Mouse (Mus musculus) thymus, adult 18-20 months (tissue): ENCODE data around the gene Npff.

Experiments used
- DNase-seq, 2 experiments: peaks; one replicate each; pipeline ENCODE4 v3.0.0; 2022; ENCODE audit warnings: mixed read lengths in 2 of 2

Npff gene

DNA sequence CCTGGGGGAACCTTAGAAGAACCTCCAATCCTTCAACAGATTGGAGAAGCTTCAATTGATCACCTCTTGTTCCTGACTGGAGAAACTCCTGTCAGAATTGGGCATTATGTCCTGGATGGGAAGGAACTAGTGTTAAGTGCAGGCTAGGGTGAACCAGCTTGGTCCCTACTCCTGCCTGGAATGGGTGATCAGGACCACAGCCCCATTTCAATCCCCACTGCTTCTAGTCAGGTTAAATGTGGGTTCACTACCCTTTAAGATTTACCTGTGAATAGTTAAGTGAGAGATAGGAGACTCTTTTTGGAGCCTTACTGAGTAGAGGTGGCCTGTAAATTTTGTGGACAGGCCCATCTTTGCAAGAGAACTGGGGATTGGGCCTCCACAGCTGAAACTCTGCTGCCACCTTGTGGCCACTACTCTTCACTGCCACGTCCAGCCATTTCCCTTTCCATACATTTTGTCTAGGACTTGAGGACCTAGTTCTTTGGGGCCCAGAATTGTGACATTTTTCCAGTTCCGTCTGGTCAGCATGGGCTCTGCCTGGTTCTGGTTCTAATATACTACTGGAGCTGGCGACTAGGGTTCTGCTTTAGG, at the start of gene Npff:
Gene Npff, minus strand, starts transcription at position 51 of the 594 bp plus-strand sequence.
- DNase-seq, result peak in 1 of 2 experiments; percentile 58

DNA sequence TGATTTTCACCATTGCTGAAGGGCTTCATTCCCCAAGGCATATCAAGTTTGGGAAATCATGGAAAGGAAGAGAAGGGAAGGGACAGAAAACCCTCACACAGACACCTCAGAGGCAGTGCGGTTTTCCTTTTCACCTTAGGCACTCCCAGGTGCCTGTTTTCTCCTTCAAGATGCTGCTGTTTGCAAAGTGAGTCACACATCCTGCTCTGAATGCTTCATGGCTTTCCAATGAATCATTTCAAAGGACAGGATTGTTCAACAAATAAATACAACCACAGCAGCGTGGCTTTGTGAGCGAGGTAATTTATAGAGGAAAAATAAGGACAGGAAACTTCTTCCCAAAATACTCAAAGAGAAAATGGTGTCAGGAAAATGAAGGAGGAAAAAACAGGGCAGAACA, 47.3 kb upstream of the Npff start:
- no peak for DNase-seq

DNA sequence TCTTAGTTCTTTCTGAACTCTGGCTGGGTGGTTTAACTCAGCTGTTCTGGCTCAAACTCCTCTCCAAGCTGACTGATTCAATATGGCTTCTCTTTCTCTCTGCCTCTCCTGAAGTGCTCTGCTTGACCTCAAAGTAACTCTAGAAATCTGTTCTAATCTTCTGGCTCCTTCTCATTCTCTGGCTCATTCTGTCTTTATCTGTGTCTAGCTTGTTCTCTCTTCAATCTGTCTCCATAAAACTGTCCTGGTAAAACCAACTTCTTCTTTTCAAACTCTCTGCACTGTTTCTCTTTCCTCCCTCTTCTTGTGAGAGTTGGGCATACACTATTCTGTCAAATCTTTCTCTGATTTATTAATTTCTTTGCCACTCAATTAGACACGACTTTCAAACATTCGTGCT, 43.1 kb upstream of the Npff start:
- no peak for DNase-seq

DNA sequence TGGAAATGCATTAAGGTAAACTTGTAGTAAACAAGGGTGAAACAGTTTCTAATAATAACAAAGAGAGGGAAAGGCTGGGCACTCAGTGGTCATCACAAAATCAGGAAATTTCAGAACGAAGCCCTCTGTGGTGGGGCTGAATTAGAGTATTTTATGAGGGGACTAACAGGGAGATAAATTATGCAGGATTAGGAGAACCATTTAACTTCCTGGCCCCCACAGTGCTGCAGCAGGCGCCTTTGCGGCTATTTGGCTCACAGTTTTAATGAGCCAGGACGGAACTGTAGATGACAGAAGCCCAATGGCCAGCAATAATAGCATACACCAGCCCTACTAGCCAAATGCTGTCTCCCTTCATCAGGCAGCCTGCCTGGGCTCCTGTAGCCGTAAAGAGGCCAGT, 38.9 kb upstream of the Npff start:
- no peak for DNase-seq

DNA sequence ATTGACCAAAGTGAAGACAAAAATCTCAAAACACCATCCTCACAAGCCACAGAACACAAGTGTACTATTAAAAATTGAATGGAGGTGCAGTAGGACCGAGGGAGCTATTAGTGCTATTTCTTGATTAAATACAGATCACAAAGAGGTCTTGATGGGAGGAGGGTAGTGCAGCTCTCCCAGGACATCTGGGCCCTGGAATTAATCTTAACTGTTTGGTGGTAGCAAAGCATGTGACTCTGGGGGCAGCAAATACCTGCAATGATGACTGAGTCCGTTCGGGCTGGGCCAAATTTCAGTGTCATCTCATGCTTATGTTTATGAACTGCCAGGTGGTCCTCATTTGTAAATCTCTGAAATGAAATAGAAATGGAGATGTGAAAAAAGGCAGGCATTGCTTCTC, 38.3 kb upstream of the Npff start:
- DNase-seq, result no peak

DNA sequence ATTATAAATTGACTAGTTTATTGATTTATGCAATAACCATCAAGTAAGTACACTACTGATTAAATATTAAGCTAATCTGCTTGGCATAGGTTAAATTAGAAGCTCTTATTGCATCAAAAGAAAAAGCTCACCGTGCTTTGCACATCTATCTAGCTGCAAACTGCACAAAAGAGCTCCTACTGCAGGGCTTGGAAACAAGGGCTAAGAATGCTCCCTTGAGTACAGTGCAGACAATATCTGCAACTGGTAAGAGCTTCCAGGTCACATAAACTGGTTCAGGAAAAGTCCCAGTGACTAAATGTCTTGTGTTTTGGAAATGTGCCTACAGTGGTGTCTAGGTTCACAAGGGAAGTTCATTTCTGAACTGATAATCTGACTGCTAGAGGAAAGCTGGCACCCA, 37.7 kb upstream of the Npff start:
- DNase-seq, result no peak

DNA sequence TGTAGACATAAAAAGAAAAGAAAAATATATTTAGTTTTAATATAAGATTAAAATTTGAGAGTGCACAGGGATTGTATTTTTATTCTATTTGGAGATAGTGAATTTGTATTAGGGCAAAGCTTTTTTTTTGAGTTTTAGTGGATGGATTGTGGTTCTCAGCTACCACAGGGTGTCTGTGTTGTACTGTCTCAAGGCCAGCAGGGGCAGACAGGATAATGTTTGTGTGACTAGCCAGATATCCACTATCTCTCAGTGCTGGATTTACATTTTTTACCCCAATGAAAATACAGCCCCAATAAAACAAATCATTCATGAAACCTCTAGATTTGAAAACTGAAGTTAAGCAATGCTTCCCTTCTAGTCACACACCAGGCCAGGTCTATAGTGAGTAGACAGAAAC, 32.8 kb upstream of the Npff start:
- no peak for DNase-seq

DNA sequence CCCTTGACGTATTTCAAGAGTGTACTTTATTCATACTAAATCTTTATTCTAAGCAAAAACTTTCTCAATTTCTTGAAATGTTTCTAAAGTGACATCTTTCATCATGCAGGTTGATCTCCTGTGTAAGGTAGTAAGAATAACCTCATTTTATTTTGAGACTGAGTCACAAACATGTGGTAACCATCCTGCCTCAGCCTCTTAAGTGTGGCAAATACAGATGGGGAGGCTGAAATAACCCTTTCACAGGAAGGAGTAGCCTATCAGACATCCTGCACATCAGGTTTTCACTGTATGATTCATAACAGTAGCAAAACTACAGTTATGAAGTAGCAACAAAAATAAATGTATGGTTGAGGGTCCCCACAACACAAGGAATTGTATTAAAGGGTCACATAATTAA, 30.8 kb upstream of the Npff start:
- no peak for DNase-seq

DNA sequence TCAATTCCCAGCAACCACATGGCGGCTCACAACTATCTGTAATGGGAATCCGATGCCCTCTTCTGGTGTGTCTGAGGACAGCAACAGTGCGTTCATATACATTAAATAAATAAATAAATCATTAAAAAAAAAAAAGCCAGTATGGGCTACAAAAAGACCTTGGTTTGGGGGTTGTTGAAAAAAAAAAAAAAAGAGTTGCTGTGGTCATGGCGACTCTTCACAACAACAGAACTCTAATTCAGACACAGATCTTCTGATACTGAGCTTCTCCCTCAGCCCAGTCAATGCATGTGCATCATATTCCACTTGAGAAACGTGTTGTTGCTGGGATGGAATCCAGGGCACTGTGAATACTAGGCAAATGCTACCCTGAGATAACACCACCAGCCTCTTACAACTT, 27.9 kb upstream of the Npff start:
- DNase-seq, result no peak

DNA sequence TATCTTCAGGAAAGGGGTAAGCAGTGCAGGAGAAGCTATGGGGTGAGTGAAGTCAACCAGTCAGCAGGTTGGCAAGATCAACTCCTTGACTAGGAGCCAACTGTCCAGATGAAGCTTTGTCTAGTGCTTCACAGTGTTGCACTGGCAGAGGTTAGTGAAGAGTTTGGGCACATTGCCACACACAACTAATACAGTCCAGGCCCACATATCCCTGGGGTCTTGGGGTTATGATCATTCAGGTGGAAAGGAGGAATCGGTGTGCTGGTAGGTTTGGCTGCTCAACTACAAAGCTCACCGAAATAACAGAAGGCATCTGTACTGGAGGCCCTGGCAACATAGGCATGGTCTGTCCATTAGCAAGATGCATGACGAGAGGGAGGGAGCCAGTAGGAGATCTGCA, 22.7 kb upstream of the Npff start:
- DNase-seq, result no peak

DNA sequence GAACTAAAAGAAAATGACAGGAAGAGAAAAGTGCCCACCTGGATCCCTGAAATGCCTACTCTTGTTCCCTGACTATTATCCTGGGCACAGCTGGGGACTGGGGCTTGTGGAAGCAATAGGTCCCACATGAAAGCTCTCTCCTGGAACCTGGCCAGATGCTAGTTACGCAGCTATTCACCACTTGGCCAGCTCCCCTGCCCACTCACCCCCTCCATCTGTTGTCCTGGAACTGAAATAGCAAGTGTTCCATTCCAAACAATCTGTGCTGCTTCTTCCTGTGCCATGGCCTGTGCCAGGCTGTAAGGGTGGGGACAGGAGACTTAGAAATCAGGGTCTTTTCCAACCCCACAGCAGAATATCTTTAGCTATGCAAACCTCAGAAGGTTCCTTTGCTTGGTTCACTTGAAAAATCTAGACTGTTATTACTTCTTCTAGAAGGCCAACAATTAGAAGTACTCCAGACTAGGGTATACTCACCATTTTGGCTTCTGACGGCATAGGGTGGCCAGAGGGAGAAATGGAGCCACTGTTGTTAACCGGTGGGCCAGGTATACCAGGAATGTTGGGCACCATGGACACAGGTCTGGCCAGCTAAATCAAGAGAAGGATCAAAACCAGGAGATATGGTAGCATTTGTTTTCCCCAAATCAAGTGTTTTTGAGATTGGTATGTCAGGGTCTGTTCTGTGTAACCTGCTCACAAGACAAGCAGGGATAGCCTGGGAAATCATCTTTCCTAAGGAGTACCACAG, 22.1 kb upstream of the Npff start:
- no peak for DNase-seq

DNA sequence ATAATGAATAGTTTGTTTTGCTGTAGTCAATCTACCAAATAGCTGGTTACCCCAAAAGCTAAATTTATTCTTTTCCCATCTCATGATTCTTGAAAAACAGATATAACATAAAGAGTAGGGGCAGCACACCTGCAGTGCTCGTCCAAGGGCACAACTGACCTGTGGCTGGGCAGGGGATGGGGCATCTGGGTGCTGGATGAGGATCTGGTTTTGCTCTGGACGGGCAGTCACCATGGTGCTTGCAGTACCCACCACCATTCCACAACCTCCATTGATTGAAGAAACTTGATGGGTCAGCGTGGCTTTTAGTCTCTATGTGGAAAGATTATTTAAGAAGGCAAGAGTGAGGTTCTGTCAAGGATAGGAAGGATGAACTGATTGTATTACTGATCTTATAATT, 21.5 kb upstream of the Npff start:
- no peak for DNase-seq

DNA sequence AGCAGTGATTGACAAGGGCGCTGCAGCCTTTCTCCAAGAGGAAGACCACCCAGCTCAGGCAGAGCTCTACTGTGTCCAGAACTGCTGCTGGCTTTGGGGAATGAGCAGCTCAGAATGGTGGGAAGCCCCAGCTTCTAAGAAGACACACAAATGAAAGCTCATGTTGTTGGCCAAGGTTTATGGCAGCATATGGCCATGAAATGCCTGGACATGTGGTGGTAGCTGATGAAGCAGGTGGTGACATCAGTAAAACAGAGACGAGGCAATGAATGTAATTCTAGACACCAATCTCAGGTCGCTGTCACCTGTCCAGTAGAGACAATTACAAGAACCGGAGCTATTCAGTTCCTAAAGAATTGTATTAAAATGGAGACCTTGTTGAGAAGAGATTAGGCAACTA, 20.1 kb upstream of the Npff start:
- DNase-seq, result no peak

DNA sequence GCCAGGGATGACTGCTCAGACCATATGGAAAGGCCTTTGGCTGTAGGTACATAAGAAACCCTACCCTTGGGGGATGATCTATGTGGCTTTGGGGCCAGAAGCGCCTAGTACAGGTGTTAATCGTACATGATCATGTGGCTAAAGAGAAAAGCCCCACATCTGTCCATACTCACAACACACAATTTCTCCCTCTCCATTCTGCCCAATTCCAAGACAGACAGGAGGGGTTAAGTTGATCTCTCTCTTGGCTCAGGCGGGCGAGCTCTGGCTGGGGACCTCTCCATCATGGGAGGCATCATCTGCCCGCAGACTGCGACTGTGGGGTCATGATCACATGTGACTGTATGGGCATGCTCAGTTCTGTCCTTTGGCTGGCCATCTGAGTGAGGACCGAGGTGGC, 9.2 kb upstream of the Npff start:
- no peak for DNase-seq

DNA sequence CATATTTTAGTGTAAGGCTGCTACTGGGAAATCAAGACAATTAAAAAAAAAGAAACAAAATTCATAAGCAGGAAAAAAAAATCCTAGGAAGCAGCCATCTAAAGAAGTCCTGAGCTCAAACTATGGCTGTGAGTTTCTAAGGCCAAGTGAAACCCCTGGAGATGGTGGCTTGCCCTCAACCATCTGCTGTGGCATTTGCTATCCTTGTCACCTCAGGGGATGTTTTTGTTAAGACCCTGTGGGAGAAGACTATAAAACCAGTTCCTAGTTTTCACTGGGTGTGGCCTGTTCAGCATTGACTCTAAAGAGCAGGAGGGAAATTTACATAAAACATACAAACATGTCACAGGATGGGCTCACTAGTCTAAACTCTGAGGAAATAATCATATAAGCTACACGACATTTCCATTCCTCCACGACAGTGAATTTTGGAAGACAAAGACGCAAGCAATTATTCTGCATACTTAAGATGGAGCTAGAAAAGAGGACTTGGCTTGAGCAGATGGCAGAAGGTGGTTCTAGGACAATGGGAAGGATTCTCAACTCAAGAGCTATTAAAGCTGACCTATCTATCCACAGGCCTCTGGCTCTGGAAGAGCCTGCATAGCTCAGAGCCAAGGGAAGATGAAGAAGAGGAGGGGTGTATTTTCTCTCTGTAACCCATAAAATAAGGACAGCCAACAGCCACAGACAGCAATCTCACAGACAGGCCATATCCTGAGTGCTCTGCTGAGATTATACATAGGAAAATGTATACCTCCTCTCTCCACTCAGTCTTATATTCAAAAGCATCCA, 7.6 kb upstream of the Npff start:
- DNase-seq, result no peak

DNA sequence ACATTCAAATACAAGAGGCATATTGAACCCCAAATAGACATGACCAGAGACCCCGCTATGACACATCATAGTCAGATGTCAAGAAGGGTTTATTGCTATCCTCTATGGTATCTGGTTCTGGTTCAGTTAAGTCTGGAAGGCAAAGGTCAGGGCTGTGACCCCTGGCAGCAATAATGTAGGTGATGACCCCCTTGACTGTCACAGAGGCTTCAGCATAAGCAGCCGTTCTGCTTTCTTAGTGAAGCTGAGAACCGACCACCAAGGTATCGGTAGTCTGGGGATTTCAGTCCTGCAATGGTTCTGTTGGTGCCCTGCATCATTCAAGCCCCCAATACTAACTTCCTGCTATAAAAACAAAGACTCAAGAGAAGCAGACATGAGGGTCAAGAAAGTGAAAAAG, 6.8 kb upstream of the Npff start:
- DNase-seq, result no peak

DNA sequence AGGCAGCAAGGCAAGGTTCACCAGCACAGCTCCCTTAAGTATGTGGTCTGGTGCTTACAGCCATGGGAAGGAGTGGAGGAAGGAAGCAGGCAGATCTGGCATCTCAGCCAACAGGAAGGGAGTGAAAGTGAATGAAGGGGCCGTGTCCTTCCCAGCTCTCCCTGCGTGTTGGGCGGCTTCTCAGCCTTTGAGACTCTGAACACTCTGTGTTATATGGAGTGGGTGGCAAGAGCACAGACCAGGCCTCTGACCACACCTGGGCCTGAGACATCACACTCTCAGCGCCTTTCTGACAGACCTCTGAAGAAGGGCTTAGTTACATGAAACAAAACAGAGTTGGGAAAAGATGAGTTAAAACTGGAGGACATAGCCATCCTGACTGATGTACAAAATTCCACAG, 5.8 kb upstream of the Npff start:
- no peak for DNase-seq

DNA sequence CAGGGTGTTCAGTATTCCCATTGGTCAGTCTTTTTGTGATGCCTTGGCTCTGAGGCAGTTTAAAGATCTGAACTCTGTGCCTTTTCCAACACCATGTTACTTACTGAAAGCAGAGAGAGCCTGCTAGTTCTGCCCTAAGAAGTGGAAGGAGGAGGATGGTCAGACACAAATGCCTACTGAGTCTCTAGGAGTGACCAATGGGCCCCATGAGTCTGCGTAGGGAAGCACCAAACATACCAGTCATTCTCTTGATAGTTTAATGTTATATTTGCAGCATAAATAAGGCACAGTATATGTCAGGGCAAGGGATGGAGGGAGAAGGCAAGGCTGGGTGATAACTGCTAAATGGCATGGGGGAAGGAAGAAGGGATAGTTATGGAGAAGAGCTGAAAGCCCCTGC, 3.7 kb upstream of the Npff start:
- DNase-seq, result no peak

DNA sequence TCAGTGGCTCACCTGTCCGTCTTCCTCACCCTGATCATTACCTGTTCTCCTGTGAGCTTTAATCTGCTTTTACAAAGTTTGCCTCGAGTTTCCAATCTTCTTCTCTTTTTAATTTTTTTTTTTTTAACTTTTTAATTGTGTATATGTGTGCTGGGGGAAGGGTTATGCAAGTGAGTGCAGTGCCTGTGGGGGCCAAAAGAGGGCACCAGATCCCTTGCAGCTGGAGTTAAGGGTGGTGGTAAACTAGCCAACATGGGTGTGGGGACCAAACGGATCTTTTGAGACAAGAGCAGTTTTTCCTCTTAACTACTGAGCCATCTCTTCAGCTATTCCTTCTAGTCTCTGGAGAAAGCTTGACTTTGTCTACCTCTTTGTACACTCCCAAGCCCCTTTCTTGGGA, 3.2 kb upstream of the Npff start:
- DNase-seq, result no peak

DNA sequence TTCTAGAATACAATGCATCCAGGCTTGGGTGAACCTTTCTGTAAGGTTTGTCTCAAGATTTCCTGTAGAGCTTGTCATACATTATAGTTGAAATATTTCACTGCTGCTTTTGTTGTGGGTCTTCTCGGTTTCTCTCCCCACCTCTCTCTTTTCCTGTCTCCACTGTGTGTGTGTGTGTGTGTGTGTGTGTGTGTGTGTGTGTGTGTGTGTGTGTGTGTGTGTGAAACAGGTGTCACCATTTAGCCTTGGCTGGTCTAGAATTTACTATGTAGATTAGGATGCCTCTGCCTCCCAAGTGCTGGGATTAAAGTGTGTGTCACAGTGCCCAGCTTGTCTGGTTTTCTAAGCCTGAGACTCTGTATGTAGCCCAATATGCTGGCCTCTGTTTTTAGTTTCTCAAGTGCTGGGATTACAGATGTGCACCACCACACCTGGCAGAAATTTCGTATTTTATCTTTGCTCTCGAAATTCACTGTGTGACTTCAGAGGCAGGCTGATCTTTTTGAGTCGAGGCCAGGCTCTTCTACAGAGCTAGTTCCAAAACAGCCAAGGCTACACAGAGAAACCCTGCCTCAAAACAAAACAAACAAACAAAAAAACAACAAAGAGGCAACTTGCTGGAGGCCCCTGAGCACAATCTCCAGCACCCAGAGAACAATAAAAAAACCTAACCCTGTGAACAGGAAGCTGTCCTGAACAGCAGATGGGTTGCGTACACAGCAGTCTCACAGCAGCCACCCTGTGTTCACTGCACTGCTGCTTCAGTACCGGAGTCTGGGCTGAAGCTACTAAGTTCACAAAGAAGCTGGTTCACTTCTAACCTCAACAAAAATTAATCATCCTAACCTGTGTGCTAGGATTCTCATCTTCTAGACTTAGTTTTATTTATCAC, 1.6 kb upstream of the Npff start:
- no peak for DNase-seq

DNA sequence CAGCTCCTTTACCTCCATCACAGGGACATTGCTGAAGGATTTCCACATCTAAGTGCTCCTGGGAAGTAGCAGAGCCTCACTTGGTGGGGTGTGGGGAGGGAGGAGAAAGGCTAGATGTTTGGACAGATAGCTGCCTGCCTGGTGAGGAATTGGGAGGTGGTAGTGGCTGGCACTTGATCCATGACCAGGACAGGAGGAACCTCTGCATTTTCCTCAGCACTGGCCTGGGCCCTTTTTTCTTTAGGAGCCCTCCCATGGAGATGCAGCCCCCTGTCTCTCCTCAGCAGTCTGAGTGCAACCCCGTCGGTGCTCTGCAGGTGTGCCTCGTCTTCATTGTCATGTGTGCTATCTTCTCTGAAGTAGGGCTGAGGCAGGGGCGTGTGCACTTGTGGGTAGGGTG, 3.3 kb downstream of the Npff start:
- no peak for DNase-seq

DNA sequence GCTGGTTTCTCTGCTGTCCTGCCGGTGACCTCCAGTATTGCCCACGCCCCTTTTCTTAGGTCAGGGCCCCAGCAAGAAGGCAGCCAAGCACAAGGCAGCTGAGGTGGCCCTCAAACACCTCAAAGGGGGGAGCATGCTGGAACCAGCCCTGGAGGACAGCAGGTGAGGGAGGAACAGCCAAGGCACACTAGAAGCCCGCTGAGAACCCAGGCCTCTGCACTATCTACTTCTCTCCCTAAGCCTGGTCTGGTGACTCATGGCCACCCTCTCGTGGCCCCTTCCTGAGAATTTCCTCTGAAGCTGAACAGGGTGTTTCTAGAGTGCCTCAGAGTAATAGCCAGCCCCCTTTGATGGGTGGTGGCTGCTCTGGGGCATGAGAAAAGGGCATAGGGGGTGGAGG, 4.3 kb downstream of the Npff start:
- no peak for DNase-seq
